Mouse (Mus musculus) cerebellum, adult 2 months (tissue): ENCODE measurements around the gene Stxbp2. TPM values are rescaled to one million over a fixed set of nuclear protein-coding genes. Genes with fewer than 3 reads are reported as not detected.
"Not testable (repeated sequence)": the region's sequence is repeated elsewhere in the genome, so short reads cannot be mapped to it uniquely, and the experiment has no call there.

Source experiments
- DNase-seq, 2 experiments: peaks; one replicate each; pipeline ENCODE4 v3.0.0; 2021
- H3K27ac ChIP-seq: fragments of 200-500 bp; 2 replicates; pipeline ENCODE4 v1.5.1; 2012; ENCODE audit warnings: low read length, control low read depth, inconsistent platforms; ENCODE audit not compliant: insufficient read depth
- H3K27me3 ChIP-seq: fragments of 200-500 bp; 2 replicates; pipeline ENCODE4 v1.6.1; 2012; ENCODE audit warnings: inconsistent platforms, mild to moderate bottlenecking, low read length, moderate library complexity; ENCODE audit not compliant: control insufficient read depth, insufficient read depth
- H3K4me1 ChIP-seq: fragments of 200-500 bp; 2 replicates; pipeline ENCODE4 v1.6.1; 2011; ENCODE audit warnings: low read length; ENCODE audit not compliant: control insufficient read depth, insufficient read depth
- H3K4me3 ChIP-seq: fragments of 200-500 bp; replicated peaks from 2 replicates; pipeline ENCODE3; 2011; ENCODE audit warnings: mild to moderate bottlenecking, low read depth, low read length, control low read depth; ENCODE audit not compliant: insufficient read depth
- CTCF ChIP-seq: fragments of 200-500 bp; IDR thresholded peaks from 2 replicates; pipeline ENCODE4 v1.5.1; 2011; ENCODE audit warnings: low read depth, mild to moderate bottlenecking, control low read depth, low read length, moderate library complexity, borderline replicate concordance; ENCODE audit not compliant: insufficient read depth
- POLR2A ChIP-seq: fragments of 200-500 bp; IDR thresholded peaks from 2 replicates; pipeline ENCODE4 v1.6.1; 2011; ENCODE audit warnings: low read length, control low read depth, borderline replicate concordance; ENCODE audit not compliant: insufficient read depth
- WGBS: fragments of 180-500 bp; shearing (Covaris S2); methylation state at CpG from one replicate; pipeline ENCODE4 v1.1.7; 2018; 5-methylcytosine and 5-hydroxymethylcytosine counted together
- polyA plus RNA-seq: library from polyadenylated mRNA; depleted of rRNA; stranded (reverse); fragments of >200 nt; gene quantifications from 2 replicates; pipeline ENCODE4 v1.2.3, GENCODE M21; 2012; rRNA removed

Stxbp2 gene
- polyA plus RNA-seq: 204 and 217 TPM in 2 replicates

- no peaks in the 10 kb centered on the region for H3K27me3 ChIP-seq
- H3K4me3 ChIP-seq: peak within 1 kb of the TSS; percentile 75
- peak; percentile 82 to 84 for DNase-seq
- no peak within 1 kb of the TSS for H3K27ac ChIP-seq
- 4% methylated on average over 47 of the region's 47 CpGs for WGBS
- 0 out of 2 replicates have a peak, but pooled peaks cover 3% of the 10 kb centered on the region for H3K4me1 ChIP-seq
- TF ChIP-seq CTCF (no peak), POLR2A (peak; percentile 39; the same call in 1 of the 2 replicates)
These were observed at the start of gene Stxbp2 for GRCm38 (mm10) chr8:3630647-3631477. Gene Stxbp2, plus strand, starts transcription at chr8:3630955.

GRCm38 (mm10) chr8:3581961-3582360 is 48.8 kb upstream of the Stxbp2 start:
- DNase-seq, H3K4me3 ChIP-seq, H3K27me3 ChIP-seq, H3K27ac ChIP-seq, H3K4me1 ChIP-seq: not testable (repeated sequence)
- 91% methylated on average over 3 of the region's 3 CpGs for WGBS

GRCm38 (mm10) chr8:3586452-3586851 is 44.3 kb upstream of the Stxbp2 start:
- DNase-seq: no peak
- Histone ChIP-seq H3K4me1 (no peaks in the 10 kb centered on the region), H3K4me3 (no peak overlapping the region), H3K27ac (no peak overlapping the region), H3K27me3 (no peaks in the 10 kb centered on the region)
- TF ChIP-seq POLR2A: no peak
- no peak for TF ChIP-seq CTCF
- 97% methylated on average over 2 of the region's 2 CpGs for WGBS

- Histone ChIP-seq H3K27ac (peak within 1 kb of the TSS; percentile 6; the same call in 1 of the 2 replicates), H3K4me3 (peak within 1 kb of the TSS; percentile 94), H3K4me1 (no peaks in the 10 kb centered on the region), H3K27me3 (no peaks in the 10 kb centered on the region)
- 0% methylated on average over 7 of the region's 7 CpGs for WGBS
- TF ChIP-seq POLR2A (no peak), CTCF (no peak)
- no peak for DNase-seq
These were observed 43.8 kb upstream of the Stxbp2 start, which contains the start of gene Camsap3 for GRCm38 (mm10) chr8:3586993-3587390. Gene Camsap3, plus strand, starts transcription at chr8:3587293.

- TF ChIP-seq POLR2A (peak; percentile 51; the same call in 1 of the 2 replicates), CTCF (no peak)
- Histone ChIP-seq H3K4me3 (peak overlapping the region; percentile 94), H3K27me3 (no peaks in the 10 kb centered on the region), H3K27ac (peak overlapping the region; percentile 6; the same call in 1 of the 2 replicates), H3K4me1 (no peaks in the 10 kb centered on the region)
- under 1% methylated on average over 77 of the region's 77 CpGs for WGBS
- DNase-seq: peak; percentile 78 to 79
These were observed 43.1 kb upstream of the Stxbp2 start for GRCm38 (mm10) chr8:3587391-3588257.

- Histone ChIP-seq H3K27ac (no peak overlapping the region), H3K27me3 (no peaks in the 10 kb centered on the region), H3K4me3 (peak overlapping the region; percentile 94), H3K4me1 (peaks cover 1% of the 10 kb centered on the region)
- peak in 1 of 2 experiments; percentile 47 for DNase-seq
- no peak for TF ChIP-seq POLR2A
- TF ChIP-seq CTCF: no peak
- WGBS: 5% methylated on average over 11 of the region's 11 CpGs
These were observed 42.5 kb upstream of the Stxbp2 start for GRCm38 (mm10) chr8:3588258-3588633.

- no peak overlapping the region for H3K27ac ChIP-seq
- DNase-seq: peak in 1 of 2 experiments; percentile 40
These were observed 37.3 kb upstream of the Stxbp2 start for GRCm38 (mm10) chr8:3593470-3593869.

More at GRCm38 (mm10) chr8:3593470-3593869, 37.3 kb upstream of the Stxbp2 start:
- TF ChIP-seq CTCF: no peak
- no peak for TF ChIP-seq POLR2A
- 13% methylated on average over 3 of the region's 3 CpGs for WGBS
- no peaks in the 10 kb centered on the region for H3K27me3 ChIP-seq
- no peak overlapping the region for H3K4me3 ChIP-seq
- H3K4me1 ChIP-seq: peaks cover 5% of the 10 kb centered on the region
